Mouse (Mus musculus): ENCODE data around the gene Fam47e. TPM values are rescaled to one million over a fixed set of nuclear protein-coding genes. Genes with fewer than 3 reads are reported as not detected.

The Fam47e gene
- polyA plus RNA-seq, 1 experiment from 2014 or later = 0.86 TPM

DNA sequence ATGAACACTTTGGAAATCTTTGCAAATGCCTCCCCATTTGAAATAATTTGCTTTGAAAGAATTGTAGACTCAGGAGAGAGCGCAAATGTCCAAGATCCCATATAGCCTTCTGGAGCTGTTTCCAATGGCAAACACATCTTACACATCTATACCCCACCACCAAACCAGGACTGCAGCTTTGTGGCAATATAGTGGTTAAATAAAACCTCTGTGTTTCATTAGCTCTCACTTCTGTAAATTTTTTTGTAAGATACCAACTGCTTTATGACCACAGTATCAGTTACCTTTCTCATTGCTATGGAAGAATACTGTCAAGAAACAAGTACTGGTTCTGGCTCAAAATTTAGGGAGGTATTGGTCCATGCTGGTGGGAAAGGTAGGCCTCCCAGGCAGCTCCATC lies 1.0 kb downstream of the Fam47e start:
- no peak for DNase-seq (ENCODE audit: low spot score)
- WGBS = 100% methylated on average over 1 of the region's 1 CpGs

GRCm38 (mm10) chr5:92557508-92557907 lies 2.6 kb downstream of the Fam47e start:
- Histone ChIP-seq H3K4me3 (no peak overlapping the region), H3K27ac (no peak overlapping the region), H3K9me3 (no peaks in the 10 kb centered on the region), H3K27me3 (ENCODE audit: insufficient read depth, poor library complexity, severe bottlenecking) (no peaks in the 10 kb centered on the region), H3K36me3 (no peaks in the 10 kb centered on the region), H3K4me1 (replicated peaks) (no peaks in the 10 kb centered on the region)
- 91% methylated on average over 1 of the region's 1 CpGs for WGBS
- DNase-seq (ENCODE audit: low spot score) = no peak

More for the DNA sequence above, 1.0 kb downstream of the Fam47e start:
- H3K4me1 ChIP-seq (replicated peaks) = no peaks in the 10 kb centered on the region
- H3K27ac ChIP-seq = no peak overlapping the region
- no peaks in the 10 kb centered on the region for H3K9me3 ChIP-seq
- no peak overlapping the region for H3K4me3 ChIP-seq
- no peaks in the 10 kb centered on the region for H3K36me3 ChIP-seq
- no peaks in the 10 kb centered on the region for H3K27me3 ChIP-seq (ENCODE audit: insufficient read depth, poor library complexity, severe bottlenecking)

GRCm38 (mm10) chr5:92560201-92560600 lies 5.3 kb downstream of the Fam47e start:
- Histone ChIP-seq H3K27ac (no peak overlapping the region), H3K27me3 (ENCODE audit: insufficient read depth, poor library complexity, severe bottlenecking) (no peaks in the 10 kb centered on the region), H3K36me3 (no peaks in the 10 kb centered on the region), H3K4me3 (no peak overlapping the region), H3K4me1 (replicated peaks) (no peaks in the 10 kb centered on the region), H3K9me3 (no peaks in the 10 kb centered on the region)
- DNase-seq (ENCODE audit: low spot score) = no peak
- WGBS = 82% methylated on average over 2 of the region's 2 CpGs

DNA sequence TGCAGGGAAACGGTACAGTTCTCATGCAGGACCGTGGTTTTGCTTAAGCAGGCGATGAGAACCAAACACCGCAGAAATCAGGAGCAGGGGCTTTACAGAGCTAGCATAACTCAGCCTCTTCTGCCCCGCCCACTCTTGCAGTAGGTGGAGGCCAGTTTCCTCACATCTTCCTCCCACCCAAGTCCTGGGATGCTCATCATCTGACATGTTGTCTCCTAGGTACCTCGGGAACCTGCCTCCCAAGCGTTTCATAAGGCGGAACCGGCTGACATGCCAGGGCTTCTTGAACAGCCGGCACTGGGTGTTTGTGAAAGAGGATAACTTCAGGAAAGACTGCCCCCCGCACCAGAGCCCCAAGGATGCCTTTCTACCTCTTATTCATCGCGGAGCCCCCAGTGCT lies 7.1 kb downstream of the Fam47e start:
- H3K4me3 ChIP-seq = no peak overlapping the region
- H3K27me3 ChIP-seq (ENCODE audit: insufficient read depth, poor library complexity, severe bottlenecking) = no peaks in the 10 kb centered on the region
- WGBS = 82% methylated on average over 13 of the region's 13 CpGs
- no peak overlapping the region for H3K27ac ChIP-seq
- H3K36me3 ChIP-seq = no peaks in the 10 kb centered on the region
- DNase-seq (ENCODE audit: low spot score) = no peak
- no peaks in the 10 kb centered on the region for H3K9me3 ChIP-seq
- H3K4me1 ChIP-seq (replicated peaks) = no peaks in the 10 kb centered on the region

DNA sequence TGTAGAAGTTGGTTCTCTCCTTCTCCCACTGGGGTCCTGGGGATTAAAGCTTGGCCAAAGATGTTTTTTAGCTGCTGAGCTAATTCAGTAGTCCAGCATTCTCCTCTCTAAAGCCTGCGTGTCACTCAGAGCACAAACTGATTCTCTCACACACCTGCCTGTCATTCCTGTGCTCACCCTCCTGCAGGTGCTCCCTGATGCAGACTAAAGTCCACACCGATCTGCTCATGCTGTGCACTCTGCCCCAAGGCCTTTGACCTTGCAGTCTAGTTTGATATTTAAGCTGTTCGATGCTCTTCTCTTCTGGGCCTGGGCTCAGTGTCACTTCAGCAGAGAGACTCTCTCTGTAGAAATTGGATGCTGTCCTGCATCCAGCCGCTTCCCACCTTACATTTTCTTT lies 16.4 kb downstream of the Fam47e start:
- DNase-seq (ENCODE audit: low spot score) = no peak
- Histone ChIP-seq H3K36me3 (no peaks in the 10 kb centered on the region), H3K27ac (no peak overlapping the region), H3K4me1 (replicated peaks) (no peaks in the 10 kb centered on the region), H3K9me3 (no peaks in the 10 kb centered on the region), H3K4me3 (no peak overlapping the region), H3K27me3 (ENCODE audit: insufficient read depth, poor library complexity, severe bottlenecking) (no peaks in the 10 kb centered on the region)
- 88% methylated on average over 4 of the region's 4 CpGs for WGBS

DNA sequence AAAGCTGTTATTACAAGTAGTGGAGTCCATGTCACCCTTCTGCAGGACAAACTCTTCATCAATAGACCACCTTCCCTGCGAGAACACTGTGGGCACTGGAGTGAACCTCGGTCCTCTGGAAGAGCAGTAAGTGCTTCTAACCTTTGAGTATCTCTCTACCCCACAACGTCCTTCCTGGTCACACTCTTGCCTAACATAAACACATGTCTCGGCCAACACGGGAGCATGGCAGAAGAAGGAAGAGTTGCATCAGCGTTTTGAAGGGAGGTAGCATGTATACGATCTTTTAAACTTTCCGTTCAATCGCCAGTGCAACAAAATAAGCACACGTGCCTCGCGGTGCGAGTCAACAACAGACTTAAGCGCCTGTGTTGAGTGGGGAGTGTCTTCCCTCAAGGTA lies 24.7 kb downstream of the Fam47e start:
- WGBS = 93% methylated on average over 14 of the region's 14 CpGs
- Histone ChIP-seq H3K27me3 (ENCODE audit: insufficient read depth, poor library complexity, severe bottlenecking) (no peaks in the 10 kb centered on the region), H3K36me3 (no peaks in the 10 kb centered on the region), H3K4me1 (replicated peaks) (no peaks in the 10 kb centered on the region), H3K9me3 (no peaks in the 10 kb centered on the region), H3K27ac (no peak overlapping the region), H3K4me3 (no peak overlapping the region)
- DNase-seq (ENCODE audit: low spot score) = no peak

DNA sequence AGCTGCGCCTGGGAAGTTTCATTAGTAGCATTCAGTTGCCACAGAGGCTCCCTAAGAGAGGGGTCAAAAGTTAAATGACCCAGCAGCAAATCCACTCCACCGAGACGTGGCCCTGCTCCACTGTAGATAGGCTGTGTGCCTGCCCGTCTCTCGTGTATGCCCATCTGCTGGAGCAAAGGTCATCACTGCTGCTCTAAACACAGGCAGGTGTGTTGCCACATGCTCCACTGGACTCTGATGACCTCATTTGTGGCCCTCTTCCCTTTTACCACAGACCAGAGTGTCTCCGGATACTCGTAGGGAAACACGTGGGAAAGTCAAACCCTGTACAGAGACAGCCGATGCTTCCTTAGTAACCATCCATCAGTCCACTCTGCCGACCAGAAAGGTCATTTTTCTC lies 31.1 kb downstream of the Fam47e start:
- Histone ChIP-seq H3K4me3 (no peak overlapping the region), H3K27ac (no peak overlapping the region), H3K9me3 (no peaks in the 10 kb centered on the region), H3K4me1 (replicated peaks) (peaks cover 10% of the 10 kb centered on the region), H3K27me3 (ENCODE audit: insufficient read depth, poor library complexity, severe bottlenecking) (no peaks in the 10 kb centered on the region), H3K36me3 (no peaks in the 10 kb centered on the region)
- 47% methylated on average over 10 of the region's 10 CpGs for WGBS
- peak; percentile 10 for DNase-seq (ENCODE audit: low spot score)

GRCm38 (mm10) chr5:92595026-92595425 lies 40.2 kb downstream of the Fam47e start:
- H3K9me3 ChIP-seq = no peaks in the 10 kb centered on the region
- H3K4me1 ChIP-seq (replicated peaks) = no peaks in the 10 kb centered on the region
- no peak overlapping the region for H3K27ac ChIP-seq
- WGBS = 88% methylated on average over 5 of the region's 5 CpGs
- H3K27me3 ChIP-seq (ENCODE audit: insufficient read depth, poor library complexity, severe bottlenecking) = no peaks in the 10 kb centered on the region
- DNase-seq (ENCODE audit: low spot score) = no peak
- no peaks in the 10 kb centered on the region for H3K36me3 ChIP-seq
- no peak overlapping the region for H3K4me3 ChIP-seq

- no peaks in the 10 kb centered on the region for H3K4me1 ChIP-seq (replicated peaks)
- H3K27me3 ChIP-seq (ENCODE audit: insufficient read depth, poor library complexity, severe bottlenecking) = peaks cover 8% of the 10 kb centered on the region
- H3K36me3 ChIP-seq = no peaks in the 10 kb centered on the region
- no peak overlapping the region for H3K4me3 ChIP-seq
- H3K9me3 ChIP-seq = no peaks in the 10 kb centered on the region
- 93% methylated on average over 8 of the region's 8 CpGs for WGBS
- H3K27ac ChIP-seq = no peak overlapping the region
- no peak for DNase-seq (ENCODE audit: low spot score)
Measured at GRCm38 (mm10) chr5:92596865-92597264, 42.0 kb downstream of the Fam47e start.

GRCm38 (mm10) chr5:92599030-92599429 lies 44.2 kb downstream of the Fam47e start:
- Histone ChIP-seq H3K36me3 (no peaks in the 10 kb centered on the region), H3K4me1 (replicated peaks) (peaks cover 16% of the 10 kb centered on the region; the same call in 1 of the 2 replicates), H3K4me3 (no peak overlapping the region), H3K27ac (no peak overlapping the region), H3K27me3 (ENCODE audit: insufficient read depth, poor library complexity, severe bottlenecking) (peaks cover 21% of the 10 kb centered on the region), H3K9me3 (no peaks in the 10 kb centered on the region)
- 83% methylated on average over 10 of the region's 10 CpGs for WGBS
- no peak for DNase-seq (ENCODE audit: low spot score)

DNA sequence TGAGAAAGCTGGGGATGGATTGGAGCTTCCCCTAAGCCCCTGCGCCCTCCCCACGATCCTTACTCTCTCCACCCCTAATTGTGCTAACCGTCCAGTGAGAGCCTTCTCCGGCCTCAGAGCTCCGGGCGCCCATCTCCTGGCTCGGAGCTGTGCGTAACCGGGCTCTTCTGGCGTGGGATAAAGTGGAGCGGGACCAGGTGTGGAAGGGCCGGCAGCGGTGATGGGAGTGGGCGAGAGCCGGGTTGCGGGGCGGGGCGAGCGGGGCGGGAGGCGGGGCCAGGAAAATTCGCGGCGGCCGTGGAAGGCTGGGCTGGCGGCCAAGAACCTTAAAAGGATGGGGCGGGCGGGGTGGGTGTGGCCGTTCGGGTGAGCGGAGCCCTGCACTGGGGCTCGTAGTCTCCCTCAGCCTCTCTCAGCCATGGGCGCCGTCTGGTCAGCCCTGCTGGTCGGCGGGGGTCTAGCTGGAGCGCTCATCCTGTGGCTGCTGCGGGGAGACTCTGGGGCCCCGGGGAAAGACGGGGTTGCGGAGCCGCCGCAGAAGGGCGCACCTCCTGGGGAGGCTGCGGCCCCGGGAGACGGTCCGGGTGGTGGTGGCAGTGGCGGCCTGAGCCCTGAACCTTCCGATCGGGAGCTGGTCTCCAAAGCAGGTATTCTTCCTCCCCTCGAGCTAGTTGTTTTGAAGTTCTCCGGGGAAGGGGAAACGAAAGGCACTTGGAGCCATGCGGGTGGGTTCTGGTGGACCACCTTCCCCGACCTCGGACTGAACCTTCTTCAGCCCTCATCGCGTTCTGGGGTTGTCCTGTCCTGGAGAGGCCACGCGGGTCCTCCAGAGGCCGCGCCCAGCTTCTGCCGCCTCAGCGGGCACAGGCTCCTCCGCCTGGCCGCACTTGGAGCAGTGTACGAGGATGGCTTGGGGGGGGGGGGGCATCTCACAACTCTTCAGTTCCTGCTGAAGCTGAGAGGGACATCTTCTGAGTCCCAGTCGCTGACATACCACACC lies 48.1 kb downstream of the Fam47e start, which contains the start of gene Stbd1:
Stbd1 (plus strand) TSS at position 351 of the 1,000 bp plus-strand sequence.
- DNase-seq (ENCODE audit: low spot score) = peak; percentile 84
- H3K27ac ChIP-seq = peak within 1 kb of the TSS; percentile 83
- peaks cover 16% of the 10 kb centered on the region; the same call in 1 of the 2 replicates for H3K4me1 ChIP-seq (replicated peaks)
- H3K36me3 ChIP-seq = no peaks in the 10 kb centered on the region
- H3K27me3 ChIP-seq (ENCODE audit: insufficient read depth, poor library complexity, severe bottlenecking) = peaks cover 33% of the 10 kb centered on the region
- no peaks in the 10 kb centered on the region for H3K9me3 ChIP-seq
- WGBS = under 1% methylated on average over 69 of the region's 69 CpGs
- H3K4me3 ChIP-seq = peak within 1 kb of the TSS; percentile 67

DNA sequence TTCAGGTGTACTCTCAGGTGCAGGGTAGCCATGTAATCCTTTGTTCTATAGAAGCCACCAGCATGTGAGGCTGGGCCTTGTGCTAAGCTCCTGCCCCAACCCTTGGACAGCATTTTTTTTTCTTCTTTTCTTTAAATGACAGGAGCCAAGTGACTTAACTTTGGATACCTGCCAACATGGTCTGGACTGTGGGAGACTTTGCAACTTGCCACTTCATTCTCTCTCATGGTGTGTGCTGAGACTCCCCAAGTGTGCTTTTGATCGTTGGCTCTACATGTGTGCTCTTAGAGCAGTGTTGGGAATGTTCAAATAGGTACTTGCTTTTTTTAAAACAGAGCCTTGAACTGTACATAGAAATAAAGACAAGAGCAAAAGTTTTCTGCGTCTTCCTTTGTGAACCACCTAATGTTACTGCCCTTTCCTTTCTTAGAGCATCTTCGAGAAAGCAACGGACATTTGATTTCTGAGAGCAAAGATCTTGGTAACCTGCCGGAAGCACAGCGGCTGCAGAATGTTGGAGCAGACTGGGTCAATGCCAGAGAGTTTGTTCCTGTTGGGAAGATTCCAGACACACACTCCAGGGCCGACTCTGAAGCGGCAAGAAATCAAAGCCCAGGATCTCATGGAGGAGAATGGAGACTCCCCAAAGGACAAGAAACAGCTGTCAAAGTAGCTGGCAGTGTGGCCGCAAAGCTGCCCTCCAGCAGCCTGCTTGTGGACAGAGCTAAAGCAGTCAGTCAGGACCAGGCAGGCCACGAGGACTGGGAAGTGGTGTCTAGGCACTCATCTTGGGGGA lies 49.8 kb downstream of the Fam47e start:
- no peak overlapping the region for H3K27ac ChIP-seq
- DNase-seq (ENCODE audit: low spot score) = no peak
- WGBS = 88% methylated on average over 10 of the region's 10 CpGs

More for the DNA sequence above, 49.8 kb downstream of the Fam47e start:
- H3K4me1 ChIP-seq (replicated peaks) = peaks cover 16% of the 10 kb centered on the region; the same call in 1 of the 2 replicates
- no peaks in the 10 kb centered on the region for H3K36me3 ChIP-seq
- peaks cover 33% of the 10 kb centered on the region for H3K27me3 ChIP-seq (ENCODE audit: insufficient read depth, poor library complexity, severe bottlenecking)
- no peak overlapping the region for H3K4me3 ChIP-seq
- no peaks in the 10 kb centered on the region for H3K9me3 ChIP-seq
